19 mouse cellular contexts compared by ENCODE assay signal in genomic region chr9:41483218-41483617, GRCm38 (mm10).
DNase-seq lines count a peak whose midpoint lies in the region; ATAC-seq and TF ChIP-seq lines count a peak whose summit lies in the region.
"Had no signal": no experiment of that assay in that cellular context is flagged by ENCODE, and none has a peak within 500 bp of the region (broad histone marks: within the 10 kb centered on the region; RNA-seq: fewer than 3 reads in every experiment).

No protein-coding gene starts in this region.

- H3K27me3 ChIP-seq in CH12.LX (replicated peaks): no peaks in the 10 kb centered on the region
- H3K27me3 ChIP-seq: Patski had no signal

- H3K4me1 ChIP-seq in CH12.LX (ENCODE audit: control insufficient read depth in 1 of 2, insufficient read depth in 2 of 2): peaks cover 2 to 20% of the 10 kb centered on the region in 2 experiments; a peak in 2 of 4 replicates

- no peaks in the 10 kb centered on the region for H3K79me2 ChIP-seq in CH12.LX (replicated peaks; ENCODE audit: control insufficient read depth, extremely low read depth, insufficient read depth, poor library complexity, severe bottlenecking)

- TF ChIP-seq POLR2A in CH12.LX (IDR thresholded peaks at IDR 0.05; ENCODE audit: low read depth, low read length): no peak

- H3K4me2 ChIP-seq in CH12.LX (ENCODE audit: insufficient read depth, low read depth, poor library complexity, severe bottlenecking): no peak overlapping the region

- TF ChIP-seq CTCF in gastrocnemius, adult 2 months (IDR thresholded peaks at IDR 0.05): no peak
- no peak for TF ChIP-seq CTCF in CH12.LX (conservative IDR thresholded peaks at IDR 0.05 in 1 of 2, IDR thresholded peaks at IDR 0.05 in 1 of 2; ENCODE audit: low read depth in 2 of 2, low read length in 2 of 2)

- dilution Hi-C loops in CH12.LX (cut with MboI; ENCODE audit: extremely low pct_ligation_motif_present, extremely low pct_unique_long_range_greater_than_20kb, low sequenced_read_pairs): no loop called here

- H3K9ac ChIP-seq in CH12.LX (ENCODE audit: insufficient read depth, low read depth): no peak overlapping the region

- ATAC-seq in monocyte, adult 5-6 weeks (replicated peaks; ENCODE audit: insufficient number of reproducible peaks, low FRiP score, low TSS enrichment, poor library complexity, severe bottlenecking): no peak
- ATAC-seq: activated CD4-positive, CD25-positive, alpha-beta regulatory T cell, adult 4 months; CD4-positive, CD25-positive, alpha-beta regulatory T cell, adult 4 months; Patski had no signal

- H3K27ac ChIP-seq in gastrocnemius, adult 2 months: peak overlapping the region; percentile 83
- no peak overlapping the region for H3K27ac ChIP-seq in CH12.LX (ENCODE audit: insufficient read depth, low read depth)

- H3K4me3 ChIP-seq in gastrocnemius, adult 2 months: no peak overlapping the region
- H3K4me3 ChIP-seq in CH12.LX (replicated peaks in 1 of 3; ENCODE audit: low read depth in 2 of 3, low read length in 2 of 3, poor library complexity in 1 of 3): no peak overlapping the region

- no peak for TF ChIP-seq RAD21 in CH12.LX (IDR thresholded peaks at IDR 0.05; ENCODE audit: low read depth, low read length)

- no peak for DNase-seq in gastrocnemius, adult 2 months
- no peak for DNase-seq in gastrocnemius, postnatal 25 days
- peak; percentile 63 for DNase-seq in CH12.LX (ENCODE audit: extremely low read depth)
- DNase-seq: adrenal gland, adult 2 months; adrenal gland, adult 8-10 months; adrenal gland, postnatal 10 days; adrenal gland, postnatal 14 days; adrenal gland, postnatal 25 days; adrenal gland, postnatal 36 days; B cell, adult 2 months; cerebellum, adult 11 months; cerebellum, adult 11-12 months; cerebellum, adult 18-20 months; cerebellum, adult 2 months had no signal

- no peaks in the 10 kb centered on the region for H3K36me3 ChIP-seq in CH12.LX (replicated peaks in 1 of 2; ENCODE audit: control insufficient read depth in 1 of 2, insufficient read depth in 1 of 2, low read length in 1 of 2)
- H3K36me3 ChIP-seq: G1E had no signal

- H3K9me3 ChIP-seq in CH12.LX (replicated peaks; ENCODE audit: low read length): peaks cover 3% of the 10 kb centered on the region
- H3K9me3 ChIP-seq: G1E had no signal

- intact Hi-C loops in gastrocnemius, adult 2 months (cut with DNase I): loop anchor here (5.0 kb wide), 1 partner anchor 239 kb away; no protein-coding TSS in a partner anchor

- peak; percentile 67 for TF ChIP-seq EP300 in CH12.LX (IDR thresholded peaks at IDR 0.05; ENCODE audit: low read length)

- in situ Hi-C loops in CH12.LX (cut with MboI; ENCODE audit: low pct_ligation_motif_present, low pct_unique_long_range_greater_than_20kb, low sequenced_read_pairs): no loop called here

TF ChIP-seq in CH12.LX, 34 proteins besides CTCF, POLR2A, EP300 and RAD21:
- 0 out of 2 replicates have a peak, but pooled peaks have one; percentile 13 for TF ChIP-seq ELF1 (IDR thresholded peaks at IDR 0.05; ENCODE audit: low read depth, low read length)
- peak; percentile 85 for TF ChIP-seq MEF2A (IDR thresholded peaks at IDR 0.05; ENCODE audit: borderline replicate concordance, low read depth, low read length)
- TF ChIP-seq ZKSCAN1 (IDR thresholded peaks at IDR 0.05; ENCODE audit: borderline replicate concordance, low read depth, low read length): no peak
- 0 out of 2 replicates have a peak, but pooled peaks have one; percentile 11 for TF ChIP-seq ETS1 (conservative IDR thresholded peaks at IDR 0.05; ENCODE audit: low read depth, low read length)
- TF ChIP-seq ZNF384 (IDR thresholded peaks at IDR 0.05; ENCODE audit: low read depth, low read length): peak; percentile 80
- peak; percentile 86 for TF ChIP-seq IRF4 (IDR thresholded peaks at IDR 0.05; ENCODE audit: low read depth, low read length)
- no peak for TF ChIP-seq USF2 (conservative IDR thresholded peaks at IDR 0.05; ENCODE audit: low read depth, low read length)
- peak; percentile 16; the same call in 1 of the 2 replicates for TF ChIP-seq JUN (IDR thresholded peaks at IDR 0.05; ENCODE audit: insufficient read depth, low read depth, low read length)
